Mouse (Mus musculus) kidney, adult 2 months (tissue): Measurements from ENCODE around the gene Pradc1.

Experiments used
- CTCF ChIP-seq: fragments of 200-500 bp; conservative IDR thresholded peaks from 2 replicates; pipeline ENCODE4 v1.5.1; 2011; ENCODE audit warnings: low read depth, mild to moderate bottlenecking, control low read depth, low read length, moderate library complexity, mixed read lengths; ENCODE audit not compliant: insufficient read depth, insufficient read length
- POLR2A ChIP-seq: fragments of 200-500 bp; IDR thresholded peaks from one replicate; pipeline ENCODE4 v1.6.1; 2011; ENCODE audit warnings: low read depth, low read length, control low read depth

GRCm38 (mm10) chr6:85423836-85424379 lies 27.9 kb downstream of the Pradc1 start, which contains the start of gene Noto:
- no peak for TF ChIP-seq CTCF
- no peak for TF ChIP-seq POLR2A
